Mouse (Mus musculus) kidney, embryonic 14.5 days (tissue): ENCODE results near the gene Emilin3. TPM values are rescaled to one million over a fixed set of nuclear protein-coding genes. Genes with fewer than 3 reads are reported as not detected.
"Not testable (repeated sequence)": the region's sequence is repeated elsewhere in the genome, so short reads cannot be mapped to it uniquely, and the experiment has no call there.

ENCODE experiments used
- ATAC-seq: fragments of 200-750 bp; cut with Nextera tagmentation; 2 replicates; pipeline ENCODE4 v1.8.0; 2017; ENCODE audit warnings: moderate number of reproducible peaks, mild to moderate bottlenecking, moderate TSS enrichment, moderate library complexity; ENCODE audit not compliant: low FRiP score, low TSS enrichment
- H3K27ac ChIP-seq: fragments of 300-500 bp; sonication (generic); 2 replicates; pipeline ENCODE4 v1.5.1; 2014; ENCODE audit warnings: low read depth, mild to moderate bottlenecking, low read length, moderate library complexity, mixed read lengths
- H3K27me3 ChIP-seq: fragments of 300-500 bp; sonication (generic); 2 replicates; pipeline ENCODE4 v1.6.1; 2014; ENCODE audit warnings: mild to moderate bottlenecking, low read length; ENCODE audit not compliant: control insufficient read depth, insufficient read depth
- H3K36me3 ChIP-seq: fragments of 300-500 bp; sonication (generic); 2 replicates; pipeline ENCODE4 v1.6.1; 2014; ENCODE audit warnings: low read length, mixed read lengths; ENCODE audit not compliant: control insufficient read depth, insufficient read depth
- H3K4me1 ChIP-seq: fragments of 300-500 bp; sonication (generic); 2 replicates; pipeline ENCODE4 v1.6.1; 2014; ENCODE audit warnings: low read length, mixed read lengths; ENCODE audit not compliant: control insufficient read depth, insufficient read depth
- H3K4me2 ChIP-seq: fragments of 300-500 bp; sonication (generic); replicated peaks from 2 replicates; pipeline ENCODE4 v1.6.1; 2014; ENCODE audit warnings: low read depth, mild to moderate bottlenecking, low read length
- H3K4me3 ChIP-seq: fragments of 300-500 bp; sonication (generic); 2 replicates; pipeline ENCODE4 v1.5.1; 2014; ENCODE audit warnings: mild to moderate bottlenecking, low read length
- H3K9ac ChIP-seq: fragments of 300-500 bp; sonication (generic); 2 replicates; pipeline ENCODE4 v1.6.1; 2014; ENCODE audit warnings: low read depth, mild to moderate bottlenecking, low read length, moderate library complexity
- H3K9me3 ChIP-seq: fragments of 300-500 bp; sonication (generic); 2 replicates; pipeline ENCODE4 v1.6.1; 2016; ENCODE audit warnings: low read length; ENCODE audit not compliant: control insufficient read depth
- WGBS: fragments of 180-500 bp; shearing (Covaris S2); extraction: QIAGEN DNeasy Blood & Tissue Kit; methylation state at CpG from one replicate; pipeline ENCODE4 v1.1.7; 2014; 5-methylcytosine and 5-hydroxymethylcytosine counted together
- polyA plus RNA-seq: library from polyadenylated mRNA; unstranded; fragments of >200 nt; fragmentation: Nextera tagmentation; extraction: Ambion mirVana; gene quantifications from 2 replicates; pipeline ENCODE4 v1.2.1, GENCODE M21; 2014

Gene Emilin3
- 2.0 and 3.5 TPM in 2 replicates for polyA plus RNA-seq

- no peaks in the 10 kb centered on the region; the same call in 1 of the 2 replicates for H3K4me1 ChIP-seq
- ATAC-seq: peak; percentile 56
- WGBS: 1% methylated on average over 44 of the region's 46 CpGs
Measured at GRCm38 (mm10) chr2:160912231-160912671, at the start of gene Emilin3. TSS of gene Emilin3 (minus strand) at chr2:160912328.

GRCm38 (mm10) chr2:160960956-160961646 is 49.0 kb upstream of the Emilin3 start:
- Histone ChIP-seq H3K27ac (0 out of 2 replicates have a peak overlapping the region, but pooled peaks have one; percentile 37), H3K4me1 (no peaks in the 10 kb centered on the region), H3K9me3 (no peaks in the 10 kb centered on the region), H3K4me2 (no peak overlapping the region), H3K4me3 (no peak overlapping the region), H3K9ac (no peak overlapping the region), H3K27me3 (no peaks in the 10 kb centered on the region), H3K36me3 (peaks cover 69% of the 10 kb centered on the region)
- ATAC-seq: no peak
- WGBS: 89% methylated on average over 6 of the region's 6 CpGs

More at GRCm38 (mm10) chr2:160912231-160912671, at the start of gene Emilin3:
- Histone ChIP-seq H3K27me3 (peaks cover 30% of the 10 kb centered on the region), H3K9me3 (no peaks in the 10 kb centered on the region), H3K9ac (peak within 1 kb of the TSS; percentile 43), H3K36me3 (0 out of 2 replicates have a peak, but pooled peaks cover 3% of the 10 kb centered on the region), H3K4me3 (peak within 1 kb of the TSS; percentile 45), H3K27ac (no peak within 1 kb of the TSS), H3K4me2 (peak within 1 kb of the TSS; percentile 97)

- H3K9me3 ChIP-seq: no peaks in the 10 kb centered on the region
- no peak overlapping the region for H3K4me2 ChIP-seq
- peaks cover 69% of the 10 kb centered on the region for H3K36me3 ChIP-seq
- no peak overlapping the region for H3K27ac ChIP-seq
- H3K27me3 ChIP-seq: no peaks in the 10 kb centered on the region
- no peak for ATAC-seq
- WGBS: 94% methylated on average over 5 of the region's 5 CpGs
- H3K9ac ChIP-seq: no peak overlapping the region
- no peaks in the 10 kb centered on the region for H3K4me1 ChIP-seq
- no peak overlapping the region for H3K4me3 ChIP-seq
Measured at GRCm38 (mm10) chr2:160959901-160960300, 47.8 kb upstream of the Emilin3 start.

- H3K4me3 ChIP-seq: no peak overlapping the region
- WGBS: 94% methylated on average over 5 of the region's 5 CpGs
Measured at GRCm38 (mm10) chr2:160958737-160959136, 46.6 kb upstream of the Emilin3 start.

GRCm38 (mm10) chr2:160957801-160958200 is 45.7 kb upstream of the Emilin3 start:
- H3K27ac ChIP-seq, H3K4me3 ChIP-seq, H3K27me3 ChIP-seq, ATAC-seq, H3K4me2 ChIP-seq, H3K4me1 ChIP-seq, H3K9me3 ChIP-seq, H3K9ac ChIP-seq: not testable (repeated sequence)
- peaks cover 76% of the 10 kb centered on the region for H3K36me3 ChIP-seq

More at GRCm38 (mm10) chr2:160958737-160959136, 46.6 kb upstream of the Emilin3 start:
- Histone ChIP-seq H3K4me2 (no peak overlapping the region), H3K27ac (no peak overlapping the region), H3K27me3 (no peaks in the 10 kb centered on the region), H3K36me3 (peaks cover 74% of the 10 kb centered on the region), H3K9ac (no peak overlapping the region), H3K4me1 (no peaks in the 10 kb centered on the region), H3K9me3 (no peaks in the 10 kb centered on the region)
- no peak for ATAC-seq

GRCm38 (mm10) chr2:160957307-160957706 is 45.2 kb upstream of the Emilin3 start:
- not testable (repeated sequence) for H3K4me3 ChIP-seq, H3K27me3 ChIP-seq, ATAC-seq, H3K4me2 ChIP-seq, H3K4me1 ChIP-seq, H3K27ac ChIP-seq, H3K9me3 ChIP-seq, H3K9ac ChIP-seq
- H3K36me3 ChIP-seq: peaks cover 81% of the 10 kb centered on the region

- H3K4me1 ChIP-seq: no peaks in the 10 kb centered on the region
- H3K27ac ChIP-seq: no peak overlapping the region
- no peak overlapping the region for H3K4me2 ChIP-seq
- no peak overlapping the region for H3K4me3 ChIP-seq
- H3K27me3 ChIP-seq: no peaks in the 10 kb centered on the region
- WGBS: 84% methylated on average over 7 of the region's 7 CpGs
- H3K9ac ChIP-seq: no peak overlapping the region
- ATAC-seq: no peak
- H3K36me3 ChIP-seq: peaks cover 82% of the 10 kb centered on the region
- H3K9me3 ChIP-seq: no peaks in the 10 kb centered on the region
Measured at GRCm38 (mm10) chr2:160955331-160955730, 43.2 kb upstream of the Emilin3 start.

GRCm38 (mm10) chr2:160954541-160954940 is 42.4 kb upstream of the Emilin3 start:
- Histone ChIP-seq H3K36me3 (peaks cover 82% of the 10 kb centered on the region), H3K4me3 (no peak overlapping the region), H3K27me3 (no peaks in the 10 kb centered on the region), H3K9me3 (no peaks in the 10 kb centered on the region), H3K4me2 (no peak overlapping the region), H3K4me1 (no peaks in the 10 kb centered on the region), H3K9ac (no peak overlapping the region), H3K27ac (no peak overlapping the region)
- 95% methylated on average over 3 of the region's 3 CpGs for WGBS
- ATAC-seq: no peak

- Histone ChIP-seq H3K4me1 (no peaks in the 10 kb centered on the region), H3K27me3 (no peaks in the 10 kb centered on the region), H3K9ac (no peak overlapping the region), H3K36me3 (peaks cover 87% of the 10 kb centered on the region), H3K27ac (no peak overlapping the region), H3K4me2 (no peak overlapping the region), H3K4me3 (no peak overlapping the region), H3K9me3 (no peaks in the 10 kb centered on the region)
- no peak for ATAC-seq
- WGBS: 83% methylated on average over 7 of the region's 7 CpGs
Measured at GRCm38 (mm10) chr2:160953131-160953873, 41.2 kb upstream of the Emilin3 start.
